Mouse (Mus musculus): ENCODE data around the gene Fgl2.
A peak's percentile ranks its signal among the peaks of the same experiment; 100 is the strongest.
"Not testable (repeated sequence)": the region's sequence is repeated elsewhere in the genome, so short reads cannot be mapped to it uniquely, and the experiment has no call there.

Gene Fgl2

DNA sequence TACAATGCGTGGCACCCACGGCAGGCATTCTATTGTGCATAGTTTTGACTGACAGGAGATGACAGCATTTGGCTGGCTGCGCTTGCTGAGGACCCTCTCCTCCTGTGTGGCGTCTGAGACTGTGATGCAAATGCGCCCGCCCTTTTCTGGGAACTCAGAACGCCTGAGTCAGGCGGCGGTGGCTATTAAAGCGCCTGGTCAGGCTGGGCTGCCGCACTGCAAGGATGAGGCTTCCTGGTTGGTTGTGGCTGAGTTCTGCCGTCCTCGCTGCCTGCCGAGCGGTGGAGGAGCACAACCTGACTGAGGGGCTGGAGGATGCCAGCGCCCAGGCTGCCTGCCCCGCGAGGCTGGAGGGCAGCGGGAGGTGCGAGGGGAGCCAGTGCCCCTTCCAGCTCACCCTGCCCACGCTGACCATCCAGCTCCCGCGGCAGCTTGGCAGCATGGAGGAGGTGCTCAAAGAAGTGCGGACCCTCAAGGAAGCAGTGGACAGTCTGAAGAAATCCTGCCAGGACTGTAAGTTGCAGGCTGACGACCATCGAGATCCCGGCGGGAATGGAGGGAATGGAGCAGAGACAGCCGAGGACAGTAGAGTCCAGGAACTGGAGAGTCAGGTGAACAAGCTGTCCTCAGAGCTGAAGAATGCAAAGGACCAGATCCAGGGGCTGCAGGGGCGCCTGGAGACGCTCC is at the start of gene Fgl2:
TSS of gene Fgl2 (plus strand) at position 150 of the 687 bp plus-strand sequence.
- DNase-seq (ENCODE audit: low read depth), result no peak

DNA sequence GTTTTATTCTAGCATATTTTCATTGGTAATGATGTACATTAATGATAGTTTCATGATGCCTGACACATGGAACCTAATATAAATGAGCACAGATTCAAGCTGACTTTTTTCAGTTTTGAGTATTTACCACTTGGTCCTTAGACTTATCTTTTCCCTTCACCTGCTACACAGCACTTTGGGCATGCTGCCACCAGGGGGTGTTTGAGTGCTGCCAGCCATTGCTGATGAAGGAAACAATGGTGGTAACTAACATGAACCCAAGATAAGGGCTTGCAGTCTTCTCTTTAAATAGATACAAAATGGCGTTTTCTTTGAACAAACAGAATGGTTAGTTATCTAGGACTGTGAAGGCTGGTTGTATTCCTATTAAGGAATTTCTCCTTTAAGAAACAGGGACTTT is 45.9 kb upstream of the Fgl2 start:
- DNase-seq (ENCODE audit: low read depth), result no peak

DNA sequence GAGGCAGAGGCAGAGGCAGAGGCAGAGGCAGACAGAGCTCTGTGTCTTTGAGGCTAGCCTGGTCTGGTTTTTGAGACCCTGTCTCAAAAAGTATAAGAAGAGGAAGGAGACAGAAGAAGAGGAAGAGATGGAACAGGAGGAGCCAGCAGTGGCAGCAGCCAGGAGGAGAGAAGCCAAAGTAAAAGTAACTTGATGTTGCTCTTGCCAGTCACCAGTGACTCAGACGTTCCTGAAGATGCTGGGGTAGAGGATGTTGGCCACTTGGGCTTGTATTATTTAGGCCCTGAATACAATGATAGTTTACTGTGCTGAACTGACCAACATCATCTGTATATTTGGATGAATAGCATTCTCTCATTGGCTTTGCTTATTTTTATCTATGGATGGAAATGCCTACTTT is 43.9 kb upstream of the Fgl2 start:
- DNase-seq (ENCODE audit: low read depth), result no peak

DNA sequence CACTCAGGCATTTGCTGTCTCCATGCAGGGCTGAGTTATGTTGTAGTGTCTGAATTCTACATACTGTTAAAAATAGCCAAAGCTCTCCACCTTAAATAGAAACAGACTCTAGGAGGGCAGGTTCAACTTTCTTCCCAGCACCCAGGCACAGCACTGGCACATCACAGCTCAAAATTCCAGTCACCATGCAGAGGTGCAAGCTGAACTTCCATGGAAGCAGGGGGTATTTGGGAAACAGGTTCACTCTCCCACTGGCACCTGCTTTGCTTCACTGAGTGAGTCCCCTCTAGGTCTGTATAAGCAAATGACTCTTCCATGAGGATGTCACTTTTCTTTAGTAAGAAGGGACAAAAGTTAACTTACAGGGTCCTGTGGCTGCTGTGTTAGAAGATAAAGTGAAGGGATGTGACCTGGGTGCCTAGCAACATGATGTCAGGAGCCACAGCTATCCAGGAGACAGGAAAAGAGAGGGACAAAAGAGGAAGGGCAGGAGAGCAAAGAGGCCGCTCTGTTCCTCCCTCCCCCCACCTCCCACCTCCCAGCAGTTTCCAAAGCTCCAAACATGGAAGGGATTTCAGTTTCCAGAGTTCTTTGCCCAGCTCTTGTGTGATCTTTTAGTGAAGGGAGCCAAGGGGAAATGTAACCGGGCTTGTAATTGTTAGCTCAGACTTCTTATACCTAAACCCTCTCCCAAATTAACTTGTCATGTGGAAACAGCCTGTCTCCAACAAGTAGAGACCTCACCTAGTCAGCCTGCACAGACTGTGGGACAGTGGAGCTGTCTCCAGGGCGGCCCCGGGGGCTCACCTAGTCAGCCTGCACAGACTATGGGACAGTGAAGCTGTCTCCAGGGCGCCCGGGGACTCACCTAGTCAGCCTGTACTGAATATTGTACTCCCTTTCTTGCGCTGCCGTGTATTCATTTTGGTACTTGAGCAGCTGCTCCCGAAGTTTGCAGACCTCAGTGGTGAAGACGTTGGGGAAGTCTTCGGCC is 42.5 kb upstream of the Fgl2 start:
- DNase-seq (ENCODE audit: low read depth), result no peak

DNA sequence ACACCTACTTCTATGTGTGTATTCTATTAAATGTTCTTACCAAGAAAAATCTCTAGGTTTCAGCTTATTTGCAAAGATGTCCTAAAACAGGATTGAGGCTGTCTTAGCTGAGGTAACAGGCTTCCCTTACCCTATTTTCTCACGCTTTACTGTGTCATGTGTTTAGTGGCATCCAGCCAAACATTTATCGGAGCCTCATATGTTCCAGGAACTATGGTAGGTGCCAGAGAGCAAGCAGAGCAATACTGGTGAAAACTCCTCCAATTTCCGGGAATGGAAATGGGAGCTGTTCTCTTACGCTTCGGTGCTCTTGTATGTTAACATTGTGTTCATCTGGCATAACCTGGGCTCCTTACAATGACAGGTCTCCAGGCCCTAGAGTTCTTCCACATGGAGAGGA is 40.8 kb upstream of the Fgl2 start:
- DNase-seq (ENCODE audit: low read depth), result no peak

DNA sequence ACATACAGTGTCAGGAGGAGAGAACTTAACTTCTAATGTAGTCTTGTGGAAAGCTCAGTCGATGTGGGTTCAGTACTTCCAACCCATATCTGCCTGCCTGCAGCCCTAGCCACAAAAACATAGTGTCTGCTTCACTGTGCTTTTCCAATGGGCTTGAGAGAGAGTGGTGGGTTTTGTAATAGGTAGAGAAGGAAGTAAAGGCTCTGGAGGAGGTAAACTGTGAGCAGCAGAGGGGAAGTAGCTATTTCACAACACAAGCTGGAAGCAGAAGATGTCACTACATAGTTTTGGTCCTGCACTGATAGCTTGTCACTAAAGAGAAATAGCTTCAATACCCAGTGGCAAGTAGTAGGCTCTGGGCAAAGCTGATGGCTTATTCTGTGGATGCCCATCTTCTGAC is 40.3 kb upstream of the Fgl2 start:
- no peak for DNase-seq (ENCODE audit: low read depth)

DNA sequence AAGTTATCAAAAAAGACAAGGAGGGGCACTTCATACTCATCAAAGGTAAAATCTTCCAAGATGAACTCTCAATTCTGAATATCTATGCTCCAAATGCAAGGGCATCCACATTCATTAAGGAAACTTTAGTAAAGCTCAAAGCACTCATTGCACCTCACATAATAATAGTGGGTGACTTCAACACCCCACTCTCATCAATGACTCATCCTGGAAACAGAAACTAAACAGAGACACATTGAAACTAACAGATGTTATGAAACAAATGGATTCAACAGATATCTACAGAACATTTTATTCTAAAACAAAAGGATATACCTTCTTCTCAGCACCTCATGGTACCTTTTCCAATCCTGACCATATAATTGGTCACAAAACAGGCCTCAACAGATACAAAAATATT is 30.2 kb upstream of the Fgl2 start:
- not testable (repeated sequence) for DNase-seq (ENCODE audit: low read depth)

DNA sequence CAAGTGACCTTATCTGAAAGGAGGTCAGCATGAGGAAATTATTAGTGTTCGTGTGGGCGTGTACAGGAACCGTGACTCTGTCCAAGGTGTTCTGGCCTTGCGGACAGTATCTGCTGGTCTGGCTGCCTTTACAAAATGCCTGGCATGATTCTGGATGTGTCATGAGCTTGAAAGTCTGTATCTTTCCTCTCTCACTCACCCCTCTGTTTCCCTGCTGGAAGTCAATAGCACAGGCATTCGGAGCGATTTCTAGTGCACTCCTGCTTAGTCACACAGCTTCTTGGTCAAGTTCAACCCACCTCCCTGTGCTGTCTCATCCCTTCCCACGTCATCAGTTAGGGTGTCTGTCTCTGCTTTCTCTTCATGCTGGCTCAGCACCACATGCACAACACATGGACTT is 24.1 kb upstream of the Fgl2 start:
- DNase-seq (ENCODE audit: low read depth), result peak; percentile 82

DNA sequence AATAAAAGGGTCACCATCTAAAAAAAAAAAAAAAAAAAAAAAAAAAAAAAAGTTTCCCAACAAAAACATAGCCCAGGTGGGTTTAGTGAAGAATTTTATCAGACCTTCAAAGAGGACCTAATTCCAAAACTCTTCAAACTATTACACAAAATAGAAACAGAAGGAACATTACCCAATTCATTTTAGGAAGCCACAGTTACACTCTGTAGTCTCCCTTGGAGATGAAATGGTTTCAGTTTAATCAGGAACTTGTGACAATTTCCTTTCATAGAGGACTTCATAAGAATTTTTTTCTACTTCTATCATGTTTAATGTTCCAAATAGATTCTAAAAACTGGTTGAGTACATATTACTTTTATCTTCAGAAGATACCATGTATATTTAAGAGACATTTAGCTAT is 20.8 kb upstream of the Fgl2 start:
- DNase-seq (ENCODE audit: low read depth), result no peak

DNA sequence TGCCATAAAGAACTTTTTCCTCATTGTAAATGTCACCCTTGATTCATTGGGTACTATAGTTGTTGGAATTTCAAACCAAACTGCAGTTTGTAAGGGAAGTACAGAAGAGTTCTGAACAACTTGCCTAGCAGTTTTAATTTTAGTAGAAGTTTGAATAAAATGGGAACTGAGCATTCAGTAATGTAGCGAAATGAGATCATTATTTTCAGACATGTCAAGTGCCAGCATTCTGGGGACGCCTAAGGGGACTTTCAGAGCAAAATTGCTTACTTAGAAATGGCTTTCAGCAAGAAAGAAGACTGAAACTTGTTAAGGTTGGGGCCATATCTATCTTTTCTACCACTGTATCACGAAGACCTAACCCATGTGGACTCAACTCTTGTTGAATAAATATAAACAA is 13.8 kb upstream of the Fgl2 start:
- DNase-seq (ENCODE audit: low read depth), result no peak

DNA sequence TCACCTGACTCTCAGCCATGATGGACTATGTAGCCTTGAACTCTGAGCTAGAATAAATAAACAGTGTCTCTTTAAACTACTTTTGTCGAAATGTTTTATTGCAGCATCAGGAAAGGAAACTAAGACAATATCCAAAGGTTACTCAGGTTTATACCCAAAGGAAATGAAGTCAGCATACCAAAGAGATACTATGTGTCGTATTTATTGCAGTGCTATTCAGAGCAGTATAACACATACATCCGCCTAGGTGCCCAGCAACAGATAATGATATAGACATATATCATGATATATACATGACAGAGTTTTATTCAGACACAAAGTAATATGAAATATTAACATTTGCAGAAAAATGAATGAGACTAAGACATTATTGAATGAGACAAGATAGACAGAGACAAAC is 9.1 kb upstream of the Fgl2 start:
- no peak for DNase-seq (ENCODE audit: low read depth)

DNA sequence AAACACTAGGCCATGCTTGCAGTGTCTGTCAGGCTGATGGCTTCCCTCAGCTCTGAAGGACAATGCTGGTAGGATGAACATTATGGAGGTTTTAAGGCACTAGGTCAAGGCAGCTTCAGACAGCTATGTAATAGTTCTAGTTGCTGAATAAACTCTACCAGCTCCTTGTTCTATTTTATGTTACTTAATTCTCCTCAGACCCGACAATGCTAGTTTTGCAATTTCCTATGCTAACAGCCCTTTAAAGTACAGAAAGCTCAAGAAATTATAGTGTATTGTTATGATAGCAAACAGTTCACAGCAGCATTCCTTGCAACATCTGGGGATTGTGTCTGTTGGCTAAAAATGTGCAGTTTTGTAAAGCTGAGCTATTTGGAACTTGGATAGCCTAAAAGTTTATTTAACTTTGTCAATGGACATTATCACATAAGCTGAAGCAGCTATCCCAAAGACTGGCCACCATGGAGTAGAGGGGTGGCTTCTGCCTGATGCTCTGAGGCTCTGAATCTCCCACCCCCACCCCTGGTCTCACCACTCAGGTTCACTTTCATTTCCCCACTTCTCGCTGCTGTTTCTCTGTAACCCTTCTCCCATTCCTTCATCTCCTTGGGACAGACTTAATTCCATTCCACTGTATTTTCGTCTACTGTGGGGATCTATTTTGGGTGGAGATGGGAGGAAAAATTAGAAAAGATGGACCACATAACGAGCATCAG is 5.9 kb upstream of the Fgl2 start:
- DNase-seq (ENCODE audit: low read depth), result no peak

DNA sequence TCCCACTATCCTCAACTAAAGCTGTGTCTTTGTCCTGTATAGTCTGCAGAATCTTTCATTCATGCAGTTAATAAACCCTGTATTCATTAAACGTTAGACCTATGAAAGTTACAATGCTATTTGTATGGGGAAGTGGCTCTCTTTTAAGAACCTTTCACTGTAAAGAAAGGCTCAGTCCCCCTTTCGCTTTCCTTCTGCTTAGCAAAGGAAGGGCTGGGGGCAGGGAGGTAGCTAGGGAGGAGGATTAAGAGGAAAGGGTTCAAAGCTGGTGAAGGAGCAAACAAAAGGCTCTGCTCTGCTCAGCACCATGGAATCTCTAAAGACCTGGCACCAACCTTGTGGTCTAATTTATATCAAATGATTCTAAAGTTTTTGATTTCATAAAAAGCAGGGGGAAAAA is 4.9 kb upstream of the Fgl2 start:
- DNase-seq (ENCODE audit: low read depth), result no peak

DNA sequence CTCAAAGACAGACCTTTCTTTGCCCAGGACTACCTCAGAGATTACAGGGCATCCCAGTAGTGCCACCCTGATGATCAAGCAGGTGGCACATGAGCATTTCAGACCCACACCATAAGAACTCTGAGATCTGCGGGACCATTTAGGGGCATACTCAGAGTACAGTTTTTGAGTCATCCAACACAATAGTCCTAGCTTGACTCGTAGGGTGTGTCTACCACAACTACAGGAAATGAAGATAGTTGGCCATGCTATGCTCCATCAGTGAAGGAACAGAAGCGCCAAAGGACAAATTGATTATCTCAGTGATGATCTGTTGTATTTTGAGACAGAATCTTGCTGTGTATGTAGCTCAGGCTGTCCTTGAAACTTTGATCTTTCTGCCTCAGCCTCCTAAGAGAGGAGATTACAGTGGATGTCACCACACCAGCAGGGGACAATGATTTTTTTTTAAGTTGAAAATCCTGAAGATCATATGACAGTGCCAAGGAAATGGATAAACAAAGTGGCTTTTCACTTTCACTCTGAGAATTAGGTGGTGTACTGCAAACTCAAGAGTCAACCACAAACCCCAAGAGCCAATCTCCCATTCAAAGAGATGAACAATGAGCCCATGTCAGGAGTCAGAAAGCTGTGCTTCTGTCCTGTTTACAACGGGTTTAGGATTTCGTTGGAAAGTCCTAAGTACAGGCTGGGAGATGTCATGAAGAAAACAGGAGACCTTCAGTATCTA is 2.1 kb upstream of the Fgl2 start:
- DNase-seq (ENCODE audit: low read depth), result no peak

DNA sequence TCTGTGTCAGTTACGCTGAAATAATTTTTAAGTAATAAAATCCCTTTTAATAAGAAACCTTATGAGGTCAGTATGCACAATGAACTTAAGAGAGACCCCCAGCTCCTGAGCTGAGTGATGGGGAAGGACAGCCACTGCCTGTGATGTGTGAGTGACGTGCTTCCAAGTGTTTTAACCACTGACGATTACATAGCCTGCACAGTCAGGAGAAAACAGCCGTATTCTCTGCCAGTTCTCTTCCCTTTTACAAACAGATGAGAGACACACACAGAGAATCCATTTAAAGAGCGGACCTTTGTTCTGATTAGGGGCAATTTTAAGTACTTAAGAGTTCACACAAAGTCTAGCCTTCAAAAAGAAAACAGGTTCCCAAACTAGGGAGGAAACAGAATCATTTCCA is 522 bp upstream of the Fgl2 start:
- no peak for DNase-seq (ENCODE audit: low read depth)

DNA sequence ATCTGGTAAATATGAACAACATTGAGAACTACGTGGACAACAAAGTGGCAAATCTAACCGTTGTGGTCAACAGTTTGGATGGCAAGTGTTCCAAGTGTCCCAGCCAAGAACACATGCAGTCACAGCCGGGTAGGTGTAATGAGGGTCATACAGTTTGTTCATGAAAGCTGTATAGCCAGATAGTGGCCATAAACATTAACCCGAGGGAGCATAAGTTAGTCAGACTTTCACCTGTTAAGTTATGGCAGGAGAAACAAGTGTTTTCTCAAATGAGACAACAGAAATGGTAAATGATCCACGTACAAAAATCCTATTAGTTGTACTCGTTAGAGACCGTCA is 707 bp downstream of the Fgl2 start:
- no peak for DNase-seq (ENCODE audit: low read depth)

DNA sequence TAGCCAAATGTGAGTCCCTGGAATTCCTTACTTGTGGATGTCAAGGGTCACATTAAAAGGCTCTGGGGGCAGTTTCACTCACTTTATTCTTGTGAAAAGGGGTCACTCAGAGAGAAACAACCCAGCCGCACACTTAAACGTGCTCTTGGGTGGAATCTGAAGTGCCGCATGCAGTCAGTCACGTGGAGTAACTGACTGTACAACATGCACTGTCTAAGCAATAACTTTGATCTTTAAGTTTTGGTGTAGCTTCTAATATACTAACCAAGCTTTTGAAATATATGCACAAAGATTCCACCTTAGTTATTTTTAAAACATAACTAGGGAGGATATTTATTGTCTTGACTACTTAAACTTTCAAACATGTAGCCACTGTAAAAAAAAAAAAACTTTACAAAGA is 4.5 kb downstream of the Fgl2 start:
- no peak for DNase-seq (ENCODE audit: low read depth)

DNA sequence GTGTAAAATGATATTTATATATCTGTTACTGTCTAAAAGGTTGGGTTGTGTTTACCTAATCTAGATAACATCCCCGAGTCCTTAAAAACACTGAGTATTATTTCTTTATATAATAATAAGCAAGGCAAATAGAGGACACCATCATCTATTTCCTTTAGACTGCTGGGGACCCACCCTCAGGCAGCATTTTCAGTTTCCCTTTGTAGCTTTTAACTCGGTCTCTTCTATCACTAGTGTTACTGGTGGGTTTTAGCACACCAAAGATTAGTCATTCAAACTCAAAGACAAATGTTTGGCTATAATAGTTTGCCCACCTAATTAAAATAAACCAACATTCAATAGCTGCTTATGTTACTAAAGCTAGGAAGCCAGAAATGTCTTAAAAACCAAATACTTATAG is 6.0 kb downstream of the Fgl2 start:
- DNase-seq (ENCODE audit: low read depth), result no peak

DNA sequence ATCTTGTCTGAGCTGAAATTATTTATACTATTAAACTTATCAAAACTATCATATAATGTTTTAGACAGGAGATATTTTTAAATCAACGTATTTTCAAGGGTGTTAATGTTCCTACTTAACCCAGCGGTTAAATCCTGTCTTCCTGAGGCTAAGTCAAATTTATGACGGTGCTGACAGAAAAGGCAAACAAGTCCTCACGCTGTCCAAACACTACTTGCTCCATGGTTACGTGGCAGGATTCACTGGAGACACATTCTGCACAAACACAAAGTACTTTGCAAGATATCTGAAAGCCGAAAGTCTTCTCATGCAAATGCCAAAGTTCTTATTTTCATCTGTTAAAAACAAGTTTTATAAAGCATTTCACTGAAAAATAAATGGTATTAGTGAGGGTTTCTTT is 9.5 kb downstream of the Fgl2 start:
- no peak for DNase-seq (ENCODE audit: low read depth)

DNA sequence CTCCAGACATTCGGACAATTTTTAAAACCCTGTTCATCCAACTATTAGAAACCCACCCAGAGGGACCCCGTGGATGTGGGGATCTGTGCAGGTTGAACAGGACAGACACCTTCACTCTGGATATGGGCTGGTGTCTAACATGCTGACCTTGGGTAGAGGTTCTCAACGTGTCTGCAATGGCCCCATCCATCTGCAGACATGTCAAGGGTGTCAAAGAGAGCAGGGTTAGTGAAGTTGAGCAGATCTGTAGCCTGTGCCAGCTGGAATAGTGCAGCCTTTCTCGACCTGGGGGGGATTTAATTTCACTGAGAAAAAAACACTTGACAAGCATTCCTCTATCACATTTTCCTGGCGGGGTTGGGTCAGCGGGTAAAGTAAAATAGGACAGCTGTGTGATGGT is 10.2 kb downstream of the Fgl2 start:
- no peak for DNase-seq (ENCODE audit: low read depth)

DNA sequence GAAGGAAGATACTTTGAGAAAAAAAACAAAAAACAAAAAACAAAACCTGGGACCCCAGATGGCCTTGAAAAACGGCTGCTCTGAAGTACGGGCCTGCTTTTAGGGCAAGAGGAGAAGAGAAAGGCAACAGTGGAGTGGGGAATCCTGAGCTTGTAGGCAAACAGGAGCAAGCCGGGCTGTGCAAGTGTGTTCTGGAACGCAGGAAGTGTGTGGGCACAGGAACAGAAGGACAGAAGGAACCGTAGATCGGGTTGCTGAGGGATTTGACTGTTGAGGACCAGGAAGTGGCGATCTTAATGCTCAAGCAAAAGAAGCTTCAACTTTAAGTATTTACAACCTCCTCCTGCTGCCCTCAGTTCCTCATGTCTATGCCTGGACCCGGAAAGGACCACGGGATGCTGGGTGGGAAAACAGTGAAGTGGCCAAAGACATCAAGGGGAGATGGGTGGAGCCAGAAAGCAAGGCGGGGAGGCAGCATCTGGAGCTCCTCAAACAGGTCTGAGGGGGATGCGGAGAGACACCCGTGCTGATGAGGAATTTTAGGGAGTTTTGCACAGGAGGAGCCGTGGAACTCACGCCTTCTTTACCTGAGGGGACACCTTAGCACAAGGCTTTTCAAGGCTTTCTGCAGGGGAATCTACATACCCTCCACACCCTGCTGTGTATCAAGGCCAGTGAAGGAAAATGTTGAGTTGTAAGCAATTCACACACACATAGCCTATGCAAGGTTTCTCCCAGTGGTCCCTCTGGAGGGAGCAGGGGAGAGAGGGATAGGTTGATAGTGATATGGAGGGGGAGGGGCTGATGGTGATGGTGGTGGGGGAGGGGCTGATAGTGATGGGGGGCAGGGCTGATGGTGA is 11.2 kb downstream of the Fgl2 start:
- DNase-seq (ENCODE audit: low read depth), result no peak

Data from fibroblast of lung, adult 2 months (primary cell).